Mouse (Mus musculus): Measurements from ENCODE around the gene Gm20388.

GRCm38 (mm10) chr8:123233300-123233699 lies 3322.7 kb downstream of the Gm20388 start:
- TF ChIP-seq CTCF (IDR thresholded peaks at IDR 0.05; ENCODE audit: low read depth, low read length) (no peak), POLR2A (IDR thresholded peaks at IDR 0.05; ENCODE audit: insufficient read depth, low read length) (no peak)

All from ES-Bruce4 (cell line).